Mouse (Mus musculus) ES-E14 (cell line): ENCODE measurements around the gene Map4k4.

ENCODE experiments used
- MAFK ChIP-seq: IDR thresholded peaks from 2 replicates; pipeline ENCODE4 v1.6.1; 2014; ENCODE audit warnings: mild to moderate bottlenecking, low read depth, low read length, inconsistent platforms; ENCODE audit not compliant: insufficient read depth
- ZC3H11A ChIP-seq: IDR thresholded peaks from 2 replicates; pipeline ENCODE4 v1.6.1; 2012; ENCODE audit warnings: low read depth, mild to moderate bottlenecking, inconsistent platforms, low read length, borderline replicate concordance
- ZNF384 ChIP-seq: IDR thresholded peaks from 2 replicates; pipeline ENCODE4 v1.6.1; 2012; ENCODE audit warnings: low read depth, low read length, inconsistent platforms

DNA sequence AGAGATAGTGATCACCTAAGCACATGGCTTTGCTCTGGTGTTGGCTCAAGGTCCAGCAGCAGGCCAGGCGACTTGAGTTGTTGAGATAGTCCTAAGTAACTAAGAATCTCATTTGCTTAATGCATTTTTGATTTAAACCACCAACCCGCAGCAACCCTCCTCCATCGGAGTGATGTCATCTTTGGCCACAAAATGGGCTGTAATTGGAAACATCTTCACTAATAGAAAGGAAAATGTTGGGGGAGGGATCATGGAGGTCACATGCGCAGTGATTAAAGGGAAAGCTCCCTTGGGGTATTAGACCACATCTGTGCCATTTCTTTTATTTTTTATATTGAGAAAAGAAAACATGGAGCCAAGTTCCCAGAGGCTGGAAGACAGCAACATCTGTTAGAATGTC, 61.6 kb downstream of the Map4k4 start:
- TF ChIP-seq ZC3H11A, result no peak
- no peak for TF ChIP-seq MAFK
- no peak for TF ChIP-seq ZNF384
